Mouse (Mus musculus): ENCODE results near the gene Gphb5.
"Not testable (repeated sequence)": the region's sequence is repeated elsewhere in the genome, so short reads cannot be mapped to it uniquely, and the experiment has no call there.

The Gphb5 gene

DNA sequence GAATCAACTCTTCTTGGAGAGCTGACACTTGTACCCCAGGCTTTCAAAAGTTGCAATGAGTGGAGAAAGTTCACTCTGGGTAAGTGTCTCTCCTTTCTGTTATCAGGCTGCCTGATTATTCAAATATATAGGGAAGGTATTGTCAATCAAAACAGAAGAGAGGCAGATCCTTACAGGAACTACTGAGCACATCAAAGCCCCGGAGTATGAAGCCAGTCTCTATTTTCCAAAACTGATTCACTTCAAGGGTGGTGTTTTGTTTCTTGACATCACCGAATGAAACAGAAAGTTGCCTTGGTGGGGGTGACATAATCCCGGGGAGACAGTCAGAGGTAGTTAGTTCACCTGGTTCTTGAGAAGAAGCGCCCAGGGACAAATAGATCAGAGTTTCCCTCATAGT is at the start of gene Gphb5:
Gene Gphb5 (minus strand): TSS at position 101 of the 400 bp plus-strand sequence.
- DNase-seq (ENCODE audit: low read depth, low spot score): no peak

DNA sequence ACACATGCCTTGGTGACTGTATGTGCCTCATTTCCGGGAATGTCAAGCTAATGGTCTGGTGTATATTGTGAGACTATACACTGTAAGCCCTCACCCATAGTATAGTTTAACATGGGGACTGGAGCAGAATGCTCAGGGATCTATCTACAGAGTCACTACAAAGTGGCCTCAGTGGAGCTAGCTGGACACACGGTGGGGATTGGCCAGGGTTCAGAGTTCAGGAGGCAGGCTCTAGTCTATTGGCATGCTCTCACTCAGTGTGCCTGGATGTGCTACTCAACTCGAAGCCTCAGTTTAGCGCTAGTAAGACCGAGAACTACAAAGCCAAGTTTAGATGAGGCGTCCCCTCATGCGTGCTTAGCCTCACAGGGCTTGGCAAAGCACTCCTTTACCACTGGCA is 49.6 kb upstream of the Gphb5 start:
- no peak for DNase-seq (ENCODE audit: low read depth, low spot score)

DNA sequence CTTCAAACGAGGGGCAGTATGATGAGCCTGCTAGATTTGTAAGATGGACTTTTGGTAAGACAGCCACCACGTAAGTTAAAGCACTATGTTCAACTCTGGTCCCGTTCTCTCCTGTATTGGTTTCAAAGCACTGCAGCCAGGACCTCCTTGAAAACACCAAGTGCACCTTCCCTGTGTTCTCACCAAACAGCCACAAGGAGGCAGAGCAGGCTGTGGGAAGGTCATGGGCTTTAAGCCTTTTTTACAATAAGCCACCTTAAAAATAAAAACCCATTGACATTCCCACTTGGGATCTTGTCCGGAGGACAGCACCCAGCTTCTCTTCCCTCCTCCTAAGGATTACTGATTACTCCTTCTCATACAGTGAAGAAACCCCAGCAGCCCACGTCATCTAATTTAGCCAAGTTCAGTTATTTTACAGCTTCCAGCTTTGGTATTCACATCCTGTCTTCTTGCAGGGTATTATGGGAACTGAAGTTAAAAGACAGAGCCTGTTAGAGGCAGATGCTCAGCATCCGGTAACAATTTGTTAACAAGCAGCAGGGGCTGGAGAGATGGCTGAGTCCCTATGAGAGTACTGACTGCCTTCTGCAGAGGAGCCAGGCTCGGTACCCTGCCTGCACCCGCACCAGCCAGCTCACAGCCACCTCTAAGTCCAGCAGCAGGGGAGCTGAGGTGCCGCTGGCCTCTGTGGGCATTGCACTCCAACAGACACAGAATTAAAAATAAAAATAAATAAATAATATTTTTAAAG is 47.6 kb upstream of the Gphb5 start:
- DNase-seq (ENCODE audit: low read depth, low spot score): no peak

DNA sequence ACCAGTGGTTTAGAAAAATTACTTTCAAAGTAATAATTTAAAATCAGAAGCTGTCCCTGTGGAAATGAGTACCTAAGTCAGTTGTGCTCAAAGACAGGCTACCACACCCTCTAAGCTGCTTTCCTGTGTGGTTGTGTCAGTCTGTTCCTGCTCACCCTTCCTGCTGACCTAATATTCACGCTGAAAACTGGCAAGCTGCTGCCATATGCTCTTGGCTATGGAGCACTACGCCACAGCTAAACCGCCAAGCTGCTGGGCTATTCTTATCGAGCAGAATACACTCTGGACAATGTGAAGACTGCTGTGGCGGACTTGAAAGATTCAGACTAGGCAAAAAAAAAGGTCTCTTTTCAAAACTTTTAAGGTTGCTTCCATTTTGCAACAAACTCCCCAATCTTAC is 44.0 kb upstream of the Gphb5 start:
- no peak for DNase-seq (ENCODE audit: low read depth, low spot score)

DNA sequence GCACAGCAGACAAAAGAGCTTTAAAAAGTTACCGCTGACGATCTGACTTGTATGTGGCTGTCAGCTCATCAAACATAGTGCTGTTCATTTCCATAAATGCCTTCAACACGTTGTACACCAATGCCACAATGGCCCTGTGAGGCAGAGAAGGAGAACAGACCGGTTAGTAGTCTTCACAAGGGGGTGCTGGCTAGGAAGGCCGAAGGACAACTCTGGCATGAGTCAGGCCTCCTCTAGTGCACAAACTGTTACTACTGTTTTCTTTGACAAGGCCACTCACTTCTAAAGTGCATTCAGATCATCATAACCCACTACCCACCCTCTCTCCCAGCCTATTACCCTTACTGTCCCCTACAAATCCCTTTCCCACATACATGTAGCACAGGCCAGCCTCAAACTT is 43.1 kb upstream of the Gphb5 start:
- no peak for DNase-seq (ENCODE audit: low read depth, low spot score)

DNA sequence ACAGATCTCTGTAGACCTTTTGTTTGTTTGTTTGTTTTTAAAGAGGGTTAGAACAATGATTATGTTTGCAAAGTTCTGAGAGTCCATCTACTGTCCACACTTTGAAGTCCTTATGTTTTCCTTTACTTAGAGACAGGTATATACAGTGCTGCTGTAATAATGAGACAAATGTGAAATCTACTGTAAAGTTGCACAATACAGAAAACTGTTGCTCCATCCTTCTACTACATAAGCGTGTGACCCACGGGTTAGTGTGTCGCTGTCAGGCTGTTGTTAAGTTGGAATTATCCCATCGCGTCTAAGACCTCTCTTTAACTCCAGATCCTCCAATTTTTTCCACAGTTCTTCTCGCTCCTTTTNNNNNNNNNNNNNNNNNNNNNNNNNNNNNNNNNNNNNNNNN is 36.9 kb upstream of the Gphb5 start:
- no peak for DNase-seq (ENCODE audit: low read depth, low spot score)

DNA sequence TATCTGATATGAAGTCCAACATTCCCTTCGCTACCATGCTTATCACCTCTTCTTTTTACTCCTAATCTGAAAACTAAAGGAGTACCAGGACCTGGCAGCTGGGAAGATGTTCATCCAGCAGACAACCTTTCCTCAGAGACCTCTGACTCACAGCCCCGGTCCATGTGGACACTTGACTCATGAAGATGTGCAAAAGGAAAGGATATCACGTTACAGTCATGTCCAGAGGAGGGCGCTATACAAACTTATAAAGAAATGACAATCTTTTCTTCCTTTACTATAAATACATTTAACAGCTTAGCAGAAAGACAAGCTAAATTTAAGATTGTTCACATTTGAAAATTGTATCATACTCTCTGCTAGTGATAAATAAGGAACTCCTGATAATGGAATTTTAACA is 36.4 kb upstream of the Gphb5 start:
- DNase-seq (ENCODE audit: low read depth, low spot score): no peak

DNA sequence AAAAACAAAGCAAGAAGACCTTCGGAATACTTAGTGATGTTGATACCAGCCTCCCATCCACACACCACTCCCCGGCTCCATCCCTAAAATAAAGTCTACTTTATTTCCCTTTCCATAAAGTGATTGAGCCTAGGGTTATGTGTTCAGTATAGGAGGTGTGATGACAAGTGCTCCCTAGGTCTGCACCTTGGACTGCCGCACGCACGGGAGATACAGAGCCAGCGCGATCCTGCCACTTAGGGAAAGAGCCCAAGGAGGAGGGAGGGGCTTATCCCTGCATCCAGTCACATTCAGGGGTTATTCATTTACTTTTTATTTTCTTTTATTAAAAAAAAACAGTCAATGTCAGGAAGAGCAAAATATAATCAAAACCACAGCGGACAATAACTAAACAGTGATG is 34.0 kb upstream of the Gphb5 start:
- DNase-seq (ENCODE audit: low read depth, low spot score): no peak

DNA sequence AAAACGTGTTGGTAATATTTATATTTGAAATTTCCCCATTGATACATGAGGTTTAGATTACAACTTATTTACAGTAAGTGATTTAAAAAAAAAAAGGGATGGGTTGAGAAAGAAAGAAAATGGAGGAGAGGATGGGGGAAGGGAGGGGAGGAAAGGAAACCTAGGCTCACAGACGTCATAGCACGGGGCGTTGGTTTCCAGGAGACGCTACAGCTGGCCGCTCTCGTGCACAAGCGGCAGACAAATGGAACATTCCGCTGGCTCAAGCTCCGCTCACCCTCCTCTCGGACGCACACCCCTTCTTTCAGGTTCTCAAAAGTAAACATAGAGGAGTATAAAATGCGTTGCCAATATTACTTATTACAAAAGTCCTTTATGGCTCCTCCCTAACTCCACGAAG is 33.4 kb upstream of the Gphb5 start:
- DNase-seq (ENCODE audit: low read depth, low spot score): no peak

DNA sequence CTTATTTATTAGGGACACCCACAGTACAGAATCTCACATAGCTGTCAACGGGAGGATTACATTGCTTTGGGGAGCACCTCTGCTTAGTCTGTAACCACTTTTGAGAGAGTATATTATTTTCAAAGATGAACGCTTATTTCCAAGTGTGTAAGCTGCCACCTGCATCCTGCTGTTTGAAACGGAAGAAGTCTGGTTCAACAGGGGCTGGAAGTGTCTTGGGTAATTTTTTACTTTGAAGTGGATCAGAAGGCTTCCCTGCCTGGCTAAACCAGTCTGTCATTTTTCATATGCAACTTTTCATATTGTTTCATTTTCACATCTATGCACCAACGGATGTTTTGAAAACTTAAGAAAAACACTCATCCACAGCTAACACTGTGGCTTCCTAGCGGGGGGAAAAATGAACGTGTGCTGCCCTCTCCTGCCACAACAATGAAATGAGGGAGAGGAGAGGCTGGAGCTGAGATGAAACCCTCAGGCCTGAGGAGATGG is 32.9 kb upstream of the Gphb5 start:
- no peak for DNase-seq (ENCODE audit: low read depth, low spot score)

DNA sequence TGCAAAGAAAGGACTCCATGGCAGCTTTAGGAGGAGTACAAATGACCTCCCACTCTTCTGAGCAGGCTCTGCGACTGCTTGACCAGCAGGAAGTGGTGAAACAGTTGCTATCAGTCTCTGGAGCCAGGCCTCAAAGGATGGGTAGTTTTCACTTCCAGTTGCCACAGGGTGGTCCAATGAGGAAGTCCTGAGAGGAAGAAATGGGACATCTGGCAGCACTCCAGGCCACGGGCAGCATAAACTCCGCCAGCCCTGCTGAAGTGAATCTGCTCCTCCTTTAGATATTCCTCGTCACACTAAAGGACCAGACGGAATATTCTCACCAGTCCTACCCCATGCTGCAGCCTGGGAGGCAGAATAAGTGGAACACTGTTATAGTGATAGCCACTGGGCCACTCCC is 32.3 kb upstream of the Gphb5 start:
- no peak for DNase-seq (ENCODE audit: low read depth, low spot score)

DNA sequence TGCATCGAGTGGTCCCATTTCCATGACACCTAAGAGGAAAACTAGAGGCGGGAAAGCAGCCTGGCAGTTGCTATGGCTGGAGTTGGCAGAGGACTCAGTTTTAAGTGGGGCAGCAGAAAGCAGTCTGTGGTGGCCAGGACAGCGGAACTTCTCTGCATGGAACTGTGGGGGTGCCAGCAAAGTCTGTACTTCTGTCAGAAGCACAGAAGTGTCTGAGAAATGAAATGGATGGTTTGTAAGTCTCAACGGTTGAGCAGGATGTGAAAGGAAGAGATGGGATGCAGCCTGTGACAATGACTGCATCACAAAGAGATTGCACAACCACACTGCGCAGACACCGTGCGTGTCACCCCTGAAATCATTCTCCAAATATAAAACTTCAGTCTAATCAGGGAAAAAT is 29.7 kb upstream of the Gphb5 start:
- DNase-seq (ENCODE audit: low read depth, low spot score): no peak

DNA sequence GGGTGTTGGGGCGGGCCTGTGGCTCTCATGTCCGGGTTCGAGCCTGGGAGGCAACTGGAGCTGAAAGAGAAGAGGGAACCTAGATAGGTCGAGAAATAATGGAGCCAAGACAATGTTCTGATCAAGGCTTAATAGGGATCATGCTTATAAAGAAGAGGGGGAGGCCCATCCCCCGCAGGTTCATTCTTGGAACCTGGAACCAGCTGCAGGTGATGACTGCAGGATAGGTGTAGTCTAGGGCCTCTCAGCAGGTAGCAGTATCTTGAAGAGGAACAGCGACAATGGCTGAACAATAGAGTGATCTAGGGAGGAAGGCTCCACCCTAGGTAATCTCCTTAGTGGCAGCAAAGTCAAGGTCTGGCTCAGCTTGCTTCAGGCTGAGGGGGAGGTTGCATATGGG is 15.8 kb upstream of the Gphb5 start:
- DNase-seq (ENCODE audit: low read depth, low spot score): not testable (repeated sequence)

DNA sequence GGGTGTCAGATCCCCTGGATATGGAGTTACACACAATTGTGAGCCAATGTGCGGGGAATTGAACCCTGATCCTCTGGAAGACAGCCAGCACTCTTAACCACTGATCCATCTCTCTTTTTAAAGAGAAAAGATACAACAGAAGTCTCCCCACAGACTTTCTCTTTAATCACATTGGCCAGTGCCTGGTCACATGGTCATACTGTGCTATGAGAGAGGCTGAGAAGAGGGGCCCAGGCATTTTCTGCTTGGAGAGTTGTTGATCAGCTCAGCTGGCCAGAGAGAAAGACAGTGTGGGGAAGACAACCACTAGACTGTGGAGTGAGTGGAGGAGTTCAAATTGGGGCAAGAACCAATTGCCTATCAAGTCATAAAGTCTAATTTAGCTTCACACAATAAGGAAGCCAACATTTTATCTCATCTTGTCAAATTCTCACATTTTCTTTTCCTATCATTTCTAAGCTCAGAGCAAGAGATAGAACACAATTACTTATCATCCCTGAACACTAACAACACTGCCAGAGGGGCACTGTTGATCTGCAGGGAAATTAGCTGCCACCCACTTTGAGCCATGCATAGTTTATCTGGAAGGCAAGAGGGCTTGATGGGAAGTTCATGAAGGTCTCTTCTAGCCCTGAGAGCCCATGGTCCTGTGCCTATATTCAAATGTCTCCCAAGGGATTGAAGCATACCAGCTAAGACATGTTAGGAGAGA is 13.3 kb upstream of the Gphb5 start:
- no peak for DNase-seq (ENCODE audit: low read depth, low spot score)

DNA sequence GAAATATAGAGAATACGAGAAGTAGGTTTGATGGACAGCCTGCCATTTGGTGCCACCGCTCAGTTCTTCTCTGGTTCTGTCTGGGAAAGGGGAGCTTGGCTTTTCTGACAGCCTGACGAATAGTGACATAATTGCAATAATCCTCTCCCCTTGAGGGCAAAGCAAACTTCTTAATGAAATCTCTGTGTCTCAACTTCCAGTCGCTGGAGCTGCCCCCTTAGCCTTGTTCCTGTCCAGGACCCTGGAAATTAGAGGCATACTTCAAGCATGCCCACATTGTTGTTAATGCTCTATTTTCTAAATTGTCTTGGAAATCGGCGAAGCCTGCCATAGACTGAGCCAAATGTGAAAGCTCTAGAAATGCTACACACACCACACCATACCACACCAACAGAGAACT is 12.1 kb upstream of the Gphb5 start:
- no peak for DNase-seq (ENCODE audit: low read depth, low spot score)

DNA sequence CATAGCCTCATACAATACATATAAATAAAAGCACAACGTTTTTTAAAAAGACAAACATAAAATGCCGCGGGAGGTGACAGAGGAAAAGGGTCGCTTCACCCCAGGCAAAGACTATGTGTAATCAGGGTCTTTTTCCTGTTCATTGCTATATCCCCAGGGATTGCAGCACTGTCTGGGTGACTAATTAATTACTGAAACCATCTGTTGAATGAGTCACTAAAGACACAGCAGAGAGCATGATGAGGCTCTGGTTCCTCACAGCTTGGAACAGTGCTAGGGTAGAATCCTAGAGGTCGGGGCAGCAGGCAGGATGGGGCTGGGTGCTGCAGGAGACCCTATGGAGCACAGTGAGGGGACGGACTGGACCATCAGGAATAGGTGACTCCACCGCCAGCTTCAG is 9.3 kb upstream of the Gphb5 start:
- no peak for DNase-seq (ENCODE audit: low read depth, low spot score)

DNA sequence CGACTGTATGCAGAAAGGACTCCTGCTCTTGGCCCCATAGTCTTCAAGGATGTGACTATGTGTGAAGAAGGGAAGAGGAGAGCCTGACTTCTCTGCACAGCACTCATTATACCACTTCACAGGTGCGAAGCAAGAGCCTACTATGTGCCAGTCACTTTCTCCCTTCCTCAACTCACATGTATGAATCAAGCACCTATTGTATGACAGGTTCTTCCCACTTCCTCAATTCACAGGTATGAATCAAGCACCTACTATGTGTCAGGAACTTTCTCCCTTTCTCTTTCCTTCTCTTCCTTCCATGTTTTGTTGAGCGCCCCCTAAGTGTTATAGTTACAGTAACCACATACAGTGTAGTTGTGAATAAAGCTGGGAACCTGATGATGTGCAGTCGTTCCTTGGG is 8.2 kb upstream of the Gphb5 start:
- DNase-seq (ENCODE audit: low read depth, low spot score): no peak

DNA sequence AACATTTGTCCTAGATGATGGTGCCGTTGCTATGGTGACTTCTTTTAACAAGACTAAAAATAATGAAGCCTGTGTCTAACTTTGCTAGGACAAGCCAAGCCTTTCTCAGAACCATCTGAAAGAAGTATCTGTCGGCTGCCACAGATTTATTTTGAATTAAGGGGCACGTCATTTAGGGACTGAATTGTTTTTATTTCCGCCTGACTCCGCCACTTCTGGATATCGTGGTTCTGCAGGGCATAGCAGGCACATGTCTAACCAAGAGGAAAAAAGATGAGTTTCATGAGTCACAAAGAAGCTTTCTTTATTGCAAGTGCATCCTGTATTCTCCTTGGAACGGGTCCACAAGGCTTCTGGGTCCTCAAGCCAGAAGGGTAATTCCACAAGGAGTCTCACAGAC is 7.8 kb upstream of the Gphb5 start:
- DNase-seq (ENCODE audit: low read depth, low spot score): peak; percentile 12

DNA sequence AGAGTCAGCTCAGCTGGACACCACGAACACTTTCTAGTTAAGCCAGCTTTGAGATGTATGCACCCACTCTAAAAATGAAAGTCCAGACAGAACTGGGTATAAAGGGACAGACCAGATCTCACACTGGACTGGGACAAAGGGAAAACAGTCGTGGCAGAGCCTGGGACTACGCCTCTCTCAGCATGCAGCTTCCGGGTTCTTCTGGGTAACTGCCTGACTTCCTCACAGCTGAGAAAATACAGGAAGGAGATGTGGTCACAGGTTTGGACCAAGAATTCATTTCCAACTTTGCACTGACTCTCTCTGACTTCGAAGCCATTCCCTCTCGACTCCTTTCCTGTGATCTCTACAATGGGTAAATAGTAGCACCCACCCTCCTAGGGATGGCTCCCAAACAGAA is 1.6 kb downstream of the Gphb5 start:
- DNase-seq (ENCODE audit: low read depth, low spot score): no peak

DNA sequence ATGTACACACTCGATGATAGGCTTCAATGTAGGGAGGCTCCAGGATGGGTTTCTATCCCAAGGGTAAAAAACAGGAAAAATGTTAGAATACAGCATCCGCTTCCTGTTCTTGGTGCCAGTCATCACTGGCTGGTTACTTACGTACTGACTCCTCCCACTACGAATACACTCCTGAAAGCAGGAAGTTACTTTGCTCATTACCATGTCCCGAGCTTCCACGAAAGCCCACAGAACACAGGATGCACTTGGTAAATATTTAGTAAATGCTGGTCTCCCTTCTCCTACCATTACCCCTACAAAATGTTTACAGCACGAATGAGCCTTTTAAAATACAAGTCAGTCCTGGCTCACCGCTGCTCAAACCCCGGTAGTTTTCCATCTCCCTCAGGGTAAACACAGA is 3.6 kb downstream of the Gphb5 start:
- DNase-seq (ENCODE audit: low read depth, low spot score): no peak

DNA sequence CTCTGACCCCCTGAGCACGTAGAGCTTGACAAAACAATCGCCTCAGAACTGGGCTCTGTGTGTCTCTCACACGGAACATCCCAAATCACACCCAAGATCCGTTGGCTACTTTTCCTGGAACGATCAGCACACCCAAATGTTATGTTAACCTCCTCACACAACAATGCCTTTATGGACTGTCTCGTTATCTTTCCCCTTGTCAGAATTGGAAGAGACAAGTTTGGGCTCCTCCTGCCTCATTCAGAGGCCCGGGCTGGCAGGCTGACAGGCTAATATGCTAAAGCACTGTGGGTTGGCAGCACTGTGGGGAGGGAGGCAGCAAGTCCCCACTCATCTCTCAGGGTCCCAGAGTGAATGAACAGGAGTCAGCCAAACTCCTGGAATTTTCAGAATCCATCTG is 19.5 kb downstream of the Gphb5 start:
- DNase-seq (ENCODE audit: low read depth, low spot score): no peak

DNA sequence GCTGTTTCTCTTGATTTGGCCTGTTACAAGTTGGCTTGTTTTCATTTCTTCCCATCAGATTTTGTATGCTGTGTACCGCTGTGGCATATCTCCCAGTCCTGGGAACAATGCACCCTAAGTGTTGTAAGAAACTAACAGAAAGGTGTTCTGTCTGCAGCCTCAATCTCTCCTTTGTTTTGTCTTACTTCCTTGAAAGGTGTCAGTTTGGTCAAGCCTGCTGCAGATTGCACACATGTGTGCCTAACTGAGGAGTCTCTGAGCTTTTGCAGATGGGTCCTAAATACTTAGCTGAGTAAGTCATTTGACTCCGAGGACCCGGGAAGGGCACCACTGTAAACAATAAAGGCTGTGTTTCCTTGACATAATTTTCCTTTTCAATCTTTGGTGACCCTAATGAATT is 20.0 kb downstream of the Gphb5 start:
- no peak for DNase-seq (ENCODE audit: low read depth, low spot score)

DNA sequence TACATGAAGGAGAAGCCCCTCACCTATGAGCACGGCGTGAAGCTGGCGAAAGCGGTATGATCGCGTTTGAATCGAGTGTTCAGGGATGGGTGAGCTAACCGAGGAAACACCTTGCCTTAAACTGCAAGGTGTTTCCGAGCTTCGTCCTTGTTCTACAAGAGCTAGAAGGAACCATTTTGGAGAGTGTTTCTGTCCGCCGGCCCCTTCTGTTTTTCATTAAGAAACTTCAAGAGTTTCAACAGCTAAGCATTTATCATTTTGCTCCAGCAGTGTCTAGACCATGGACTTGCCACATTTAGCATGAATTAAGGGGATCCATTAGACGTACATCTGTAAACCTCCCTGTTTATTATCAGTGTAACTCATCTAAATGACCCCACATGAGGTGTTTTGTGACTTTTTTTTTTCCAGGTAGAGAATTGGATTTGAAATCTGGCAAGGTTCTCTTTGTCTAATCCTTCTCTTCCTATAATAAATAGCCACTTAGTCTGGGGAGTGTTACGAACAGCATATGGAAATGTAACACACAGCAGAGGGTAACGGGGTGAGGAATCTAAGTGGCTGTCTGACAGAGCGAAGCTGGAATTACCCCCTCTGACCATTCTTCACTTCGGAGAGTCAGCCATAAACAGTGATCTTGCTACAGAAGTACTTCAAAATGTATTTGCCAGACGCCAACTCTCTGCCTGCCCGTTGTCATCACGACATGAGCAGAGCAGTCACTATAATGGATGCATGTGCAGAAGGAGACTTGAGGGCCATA is 22.4 kb downstream of the Gphb5 start:
- DNase-seq (ENCODE audit: low read depth, low spot score): no peak
